Mouse (Mus musculus): ENCODE measurements around the gene Ovol3.
"Not testable (repeated sequence)": the region's sequence is repeated elsewhere in the genome, so short reads cannot be mapped to it uniquely, and the experiment has no call there.

Gene Ovol3

DNA sequence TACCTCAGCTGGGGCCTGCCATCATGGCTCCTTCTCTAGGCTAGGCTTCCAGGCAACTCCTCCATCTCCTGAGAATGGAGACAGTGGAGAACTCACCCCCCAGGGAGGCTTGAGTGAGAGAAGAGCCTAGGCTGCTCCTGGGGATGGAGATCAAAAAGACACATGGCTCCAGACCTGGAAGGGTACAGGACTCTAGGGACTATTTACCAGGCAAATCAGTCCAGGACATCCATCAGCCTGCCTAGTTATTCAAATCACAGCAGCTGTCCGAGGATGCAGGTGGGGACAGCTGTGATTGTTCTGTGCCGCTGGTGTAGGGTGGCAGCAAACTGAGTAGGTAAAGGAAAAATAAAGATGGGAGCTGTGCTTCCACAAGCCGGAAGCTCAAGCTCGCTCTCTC lies at the start of gene Ovol3:
Ovol3 (minus strand) TSS at position 101 of the 400 bp plus-strand sequence.
- DNase-seq (ENCODE audit: low read depth in 2 of 2, low spot score in 2 of 2), result no peak

DNA sequence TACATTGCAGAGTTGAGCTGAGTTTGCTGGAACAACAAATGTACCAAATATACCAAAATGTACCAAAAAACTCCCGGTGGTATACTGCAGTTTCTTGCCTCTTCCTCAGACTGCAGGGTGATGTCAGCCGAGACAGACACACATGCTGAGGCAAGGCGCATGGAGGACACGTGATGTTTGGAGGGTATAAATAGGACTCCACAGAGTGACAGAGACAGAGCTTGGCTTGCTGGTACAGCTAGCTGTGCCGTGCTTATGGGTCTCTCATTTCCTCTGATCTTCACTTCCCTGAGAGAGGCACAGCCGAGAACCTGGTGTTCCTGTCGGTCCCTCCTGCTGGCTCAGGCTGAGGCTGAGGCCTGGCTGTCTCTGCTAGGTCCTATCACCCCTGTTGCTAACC lies 47.2 kb upstream of the Ovol3 start:
- no peak for DNase-seq (ENCODE audit: low read depth in 2 of 2, low spot score in 2 of 2)

DNA sequence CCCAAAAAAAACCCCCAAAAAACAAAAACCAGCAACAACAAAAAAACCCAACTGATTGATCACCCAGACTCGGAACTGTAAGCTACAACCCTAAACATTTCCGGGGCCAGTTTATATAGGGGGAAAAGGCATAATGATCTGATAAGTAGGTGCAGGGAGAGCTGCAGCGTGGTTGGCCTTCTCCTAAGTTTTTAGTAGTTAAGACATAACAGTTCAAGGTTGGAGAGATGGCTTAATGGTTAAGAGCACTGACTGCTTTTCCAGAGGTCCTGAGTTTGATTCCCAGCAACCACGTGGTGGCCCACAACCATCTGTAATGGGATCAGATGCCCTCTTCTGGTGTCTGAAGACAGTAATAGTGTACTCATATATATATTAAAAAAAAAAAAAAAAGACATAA lies 46.0 kb upstream of the Ovol3 start:
- no peak for DNase-seq (ENCODE audit: low read depth in 2 of 2, low spot score in 2 of 2)

GRCm38 (mm10) chr7:30280670-30281138 lies 45.2 kb upstream of the Ovol3 start:
- DNase-seq (ENCODE audit: low read depth in 2 of 2, low spot score in 2 of 2), result peak; percentile 59 to 69

DNA sequence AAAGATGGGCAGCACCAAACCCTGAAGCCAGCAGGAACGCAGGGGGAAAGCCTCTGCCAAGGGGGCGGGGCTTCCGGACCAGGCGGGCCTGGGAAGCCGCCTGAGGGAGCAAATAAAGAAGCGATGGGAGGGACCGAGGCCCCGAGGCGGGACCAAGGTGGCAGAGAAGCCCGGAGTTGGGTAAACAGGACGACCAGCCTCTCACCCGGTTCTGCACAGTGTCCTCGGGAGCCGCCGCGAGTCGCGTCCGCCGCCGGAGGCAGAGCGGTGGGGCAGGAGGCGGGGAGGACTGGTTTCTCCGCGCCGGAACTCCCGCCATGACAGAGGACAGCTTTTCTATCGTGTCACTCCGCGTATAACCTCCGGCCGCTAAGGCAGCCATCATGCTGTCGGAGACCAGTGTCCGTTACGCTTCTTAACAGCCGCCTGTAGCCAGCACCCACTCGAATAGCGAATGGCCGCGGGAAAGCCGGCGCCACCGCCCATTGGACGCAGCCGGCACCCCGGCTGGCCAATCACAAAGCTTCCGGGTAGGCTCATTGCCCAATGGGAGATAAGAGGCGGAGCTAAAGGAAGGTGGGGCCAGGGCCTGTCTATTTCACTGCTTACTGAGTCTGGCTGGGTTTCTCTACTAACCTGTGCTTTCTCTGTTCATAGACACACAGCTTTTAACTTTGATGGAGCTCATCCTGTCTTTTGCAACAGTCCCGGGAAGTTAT lies 44.6 kb upstream of the Ovol3 start, which contains the start of the genes Thap8 and Wdr62:
Thap8 (plus strand) TSS at position 144 of the 719 bp plus-strand sequence.
Wdr62 (minus strand) TSS at position 469 of the 719 bp plus-strand sequence.
- peak; percentile 85 to 87 for DNase-seq (ENCODE audit: low read depth in 2 of 2, low spot score in 2 of 2)

- DNase-seq (ENCODE audit: low read depth in 2 of 2, low spot score in 2 of 2), result no peak
Observed at GRCm38 (mm10) chr7:30279536-30279935, 44.0 kb upstream of the Ovol3 start.

DNA sequence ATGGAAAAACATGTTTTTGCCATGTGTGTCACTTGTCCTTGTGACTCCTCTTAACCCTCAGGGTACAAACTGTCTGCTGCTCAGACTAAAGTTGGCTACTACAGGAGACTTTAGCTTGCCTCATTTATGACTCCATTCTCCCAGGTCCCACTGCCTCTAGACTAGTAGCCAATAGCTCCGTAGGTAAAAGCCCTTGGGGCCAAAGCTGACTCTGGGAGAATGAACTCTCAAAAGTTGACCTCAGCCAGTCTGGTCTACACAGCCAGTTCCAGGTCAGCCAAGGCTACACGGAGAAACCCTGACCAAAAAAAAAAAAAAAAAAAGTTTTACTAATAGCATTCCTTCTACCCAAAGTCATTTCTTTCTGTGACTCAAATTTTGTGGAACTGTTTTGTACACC lies 43.4 kb upstream of the Ovol3 start:
- no peak for DNase-seq (ENCODE audit: low read depth in 2 of 2, low spot score in 2 of 2)

GRCm38 (mm10) chr7:30274383-30274782 lies 38.9 kb upstream of the Ovol3 start:
- no peak for DNase-seq (ENCODE audit: low read depth in 2 of 2, low spot score in 2 of 2)

GRCm38 (mm10) chr7:30269641-30270040 lies 34.1 kb upstream of the Ovol3 start:
- DNase-seq (ENCODE audit: low read depth in 2 of 2, low spot score in 2 of 2), result no peak

- no peak for DNase-seq (ENCODE audit: low read depth in 2 of 2, low spot score in 2 of 2)
Observed at GRCm38 (mm10) chr7:30266780-30267179, 31.3 kb upstream of the Ovol3 start.

DNA sequence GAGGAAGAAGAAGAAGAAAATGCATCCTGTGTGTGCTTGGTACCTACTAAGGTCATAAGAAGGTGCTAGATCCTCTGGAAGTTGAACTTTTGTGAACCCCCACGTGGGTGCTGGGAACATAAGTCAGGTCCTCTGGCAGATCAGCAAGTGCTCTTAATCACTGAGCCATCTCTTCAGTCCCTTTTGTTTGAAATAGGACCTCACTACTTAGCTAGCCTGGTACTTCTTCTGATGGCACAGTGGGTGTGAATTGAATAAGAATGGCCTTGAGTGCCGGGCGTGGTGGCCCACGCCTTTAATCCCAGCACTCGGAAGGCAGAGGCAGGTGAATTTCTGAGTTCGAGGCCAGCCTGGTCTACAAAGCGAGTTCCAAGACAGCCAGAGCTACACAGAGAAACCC lies 30.4 kb upstream of the Ovol3 start:
- no peak for DNase-seq (ENCODE audit: low read depth in 2 of 2, low spot score in 2 of 2)

- DNase-seq (ENCODE audit: low read depth in 2 of 2, low spot score in 2 of 2), result no peak
Observed at GRCm38 (mm10) chr7:30265531-30265930, 30.0 kb upstream of the Ovol3 start.

- no peak for DNase-seq (ENCODE audit: low read depth in 2 of 2, low spot score in 2 of 2)
Observed at GRCm38 (mm10) chr7:30265041-30265440, 29.5 kb upstream of the Ovol3 start.

- no peak for DNase-seq (ENCODE audit: low read depth in 2 of 2, low spot score in 2 of 2)
Observed at GRCm38 (mm10) chr7:30251956-30252954, 16.7 kb upstream of the Ovol3 start.

DNA sequence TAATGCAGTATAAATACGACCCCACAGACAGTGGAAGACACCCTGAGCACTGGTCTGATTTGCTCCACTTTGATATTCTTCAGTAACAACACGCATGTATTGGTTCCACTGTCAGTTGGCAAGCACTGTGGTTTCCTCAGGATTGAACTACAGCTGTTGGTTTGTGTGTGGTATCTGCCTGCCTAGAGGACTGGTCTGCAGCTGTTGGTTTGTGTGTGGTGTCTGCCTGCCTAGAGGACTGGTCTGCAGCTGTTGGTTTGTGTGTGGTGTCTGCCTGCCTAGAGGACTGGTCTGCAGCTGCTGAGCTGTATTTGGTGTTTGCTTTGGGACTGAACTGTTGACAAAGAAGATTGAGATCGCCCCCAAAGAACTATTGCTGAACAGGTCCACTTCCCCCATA lies 1.8 kb upstream of the Ovol3 start:
- not testable (repeated sequence) for DNase-seq (ENCODE audit: low read depth in 2 of 2, low spot score in 2 of 2)

DNA sequence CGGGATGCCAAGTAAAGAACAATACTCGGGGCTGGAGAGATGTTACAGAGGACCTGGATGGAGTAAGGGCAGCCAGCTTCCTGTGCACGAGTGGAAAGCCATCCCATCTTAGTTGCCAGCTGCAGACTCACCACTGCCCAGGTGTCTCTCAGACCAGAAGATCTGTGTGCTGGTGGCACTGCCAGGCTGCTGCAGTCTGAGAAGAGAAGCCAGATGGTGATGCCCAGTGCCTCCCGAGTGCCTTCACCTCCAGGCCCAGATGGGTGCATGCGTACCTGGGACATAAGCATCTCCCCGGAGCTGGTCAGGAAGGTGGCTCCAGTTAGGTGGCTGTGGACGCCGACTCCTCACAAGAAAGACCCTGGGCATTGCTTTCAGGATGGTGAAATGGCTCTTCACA lies 434 bp downstream of the Ovol3 start:
- DNase-seq (ENCODE audit: low read depth in 2 of 2, low spot score in 2 of 2), result no peak

DNA sequence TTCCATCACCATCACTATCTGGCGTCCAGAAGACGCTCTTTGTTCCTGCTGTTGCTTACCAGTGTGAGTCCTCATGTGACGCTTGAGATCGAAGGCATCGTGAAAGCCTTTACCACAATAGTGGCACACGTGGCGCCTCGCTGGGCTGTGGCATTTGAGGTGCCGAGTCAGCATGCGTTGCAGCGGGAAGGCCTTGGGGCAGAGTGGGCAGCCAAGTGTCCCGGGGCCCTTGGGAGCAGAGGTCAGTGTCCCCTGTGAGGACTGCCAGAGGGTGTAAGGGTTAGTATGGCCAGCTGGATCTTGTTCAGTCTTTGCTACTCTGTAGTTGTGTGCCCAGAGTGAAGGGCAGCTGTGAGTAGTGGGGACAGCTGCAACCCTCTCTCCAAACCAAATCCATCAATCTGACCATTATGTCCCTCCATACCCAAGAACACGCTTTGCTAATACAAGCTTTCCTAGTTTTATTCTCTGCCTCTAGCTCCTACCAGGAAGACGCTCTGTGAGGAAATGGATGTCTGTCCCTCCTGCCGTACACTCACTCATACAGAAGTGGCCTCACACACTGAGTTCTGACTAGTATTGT lies 1.2 kb downstream of the Ovol3 start:
- DNase-seq (ENCODE audit: low read depth in 2 of 2, low spot score in 2 of 2), result no peak

DNA sequence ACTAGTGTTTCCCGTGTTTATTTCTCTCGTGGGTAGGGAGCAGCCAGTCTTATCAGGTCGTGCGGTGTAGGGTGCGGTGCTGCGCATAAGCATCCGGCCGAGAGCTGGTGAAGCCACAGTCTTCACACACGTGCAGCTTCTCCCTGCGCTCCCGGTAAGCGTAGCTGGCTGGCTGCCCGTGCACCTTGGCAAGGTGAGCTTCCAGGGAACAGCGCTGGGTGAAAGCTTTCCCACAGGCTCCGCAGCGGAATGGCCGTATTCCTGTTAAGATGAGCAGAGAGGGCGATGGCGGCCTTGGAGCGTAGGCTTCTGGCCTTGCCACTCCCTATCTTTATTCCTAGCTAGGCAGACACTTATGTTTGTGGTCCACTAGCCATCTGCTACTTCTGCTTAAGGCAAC lies 2.1 kb downstream of the Ovol3 start:
- no peak for DNase-seq (ENCODE audit: low read depth in 2 of 2, low spot score in 2 of 2)

- peak; percentile 13 to 51 for DNase-seq (ENCODE audit: low read depth in 2 of 2, low spot score in 2 of 2)
Observed at GRCm38 (mm10) chr7:30232631-30233148, 2.8 kb downstream of the Ovol3 start.

- peak; percentile 85 to 92 for DNase-seq (ENCODE audit: low read depth in 2 of 2, low spot score in 2 of 2)
Observed at GRCm38 (mm10) chr7:30231669-30232454, 3.7 kb downstream of the Ovol3 start, which contains the start of the genes Polr2i and Tbcb. Gene Polr2i, plus strand, starts transcription at chr7:30231948. Gene Tbcb, minus strand, starts transcription at chr7:30232272.

All from CD8-positive naive resting alpha-beta T cell, adult 2 months (primary cell).